Mouse (Mus musculus) hindbrain, embryonic 15.5 days (tissue): ENCODE measurements around the gene Rtkn2. TPM values are rescaled to one million over a fixed set of nuclear protein-coding genes. Genes with fewer than 3 reads are reported as not detected.

Experiments
- ATAC-seq: fragments of 200-750 bp; cut with Nextera tagmentation; 2 replicates; pipeline ENCODE4 v1.8.0; 2017; ENCODE audit warnings: low read depth, moderate number of reproducible peaks, moderate TSS enrichment; ENCODE audit not compliant: low FRiP score
- H3K27ac ChIP-seq: fragments of 300-500 bp; sonication (generic); replicated peaks from 2 replicates; pipeline ENCODE4 v1.5.1; 2015; ENCODE audit warnings: mild to moderate bottlenecking, inconsistent platforms
- H3K27me3 ChIP-seq: fragments of 300-500 bp; sonication (generic); 2 replicates; pipeline ENCODE4 v1.6.1; 2015; ENCODE audit warnings: control low read depth, inconsistent platforms
- H3K36me3 ChIP-seq: fragments of 300-500 bp; sonication (generic); 2 replicates; pipeline ENCODE4 v1.6.1; 2015; ENCODE audit warnings: control low read depth, inconsistent platforms
- H3K4me1 ChIP-seq: fragments of 300-500 bp; sonication (generic); replicated peaks from 2 replicates; pipeline ENCODE4 v1.6.1; 2015; ENCODE audit warnings: control low read depth, inconsistent platforms
- H3K4me2 ChIP-seq: fragments of 300-500 bp; sonication (generic); 2 replicates; pipeline ENCODE4 v1.6.1; 2015; ENCODE audit warnings: moderate library complexity, mild to moderate bottlenecking, inconsistent platforms
- H3K4me3 ChIP-seq: fragments of 300-500 bp; sonication (generic); 2 replicates; pipeline ENCODE4 v1.5.1; 2015; ENCODE audit warnings: mild to moderate bottlenecking, inconsistent platforms
- H3K9ac ChIP-seq: fragments of 300-500 bp; sonication (generic); 2 replicates; pipeline ENCODE4 v1.6.1; 2015; ENCODE audit warnings: inconsistent platforms
- H3K9me3 ChIP-seq: fragments of 300-500 bp; sonication (generic); 2 replicates; pipeline ENCODE4 v1.6.1; 2016; ENCODE audit warnings: control low read depth, inconsistent platforms
- WGBS: fragments of 180-500 bp; shearing (Covaris S2); methylation state at CpG from one replicate; pipeline ENCODE4 v1.1.7; 2015; 5-methylcytosine and 5-hydroxymethylcytosine counted together
- polyA plus RNA-seq: library from polyadenylated mRNA; unstranded; fragments of >200 nt; fragmentation: Nextera tagmentation; extraction: Ambion mirVana; gene quantifications from 2 replicates; pipeline ENCODE4 v1.2.1, GENCODE M21; 2015

Gene Rtkn2
- polyA plus RNA-seq, 1 experiment from 2014 or later: 4.3 TPM

GRCm38 (mm10) chr10:68102566-68102965 is 123.2 kb downstream of the Rtkn2 start:
- no peaks in the 10 kb centered on the region for H3K27me3 ChIP-seq
- H3K4me1 ChIP-seq: peaks cover 35% of the 10 kb centered on the region
- no peak overlapping the region for H3K9ac ChIP-seq
- H3K4me2 ChIP-seq: no peak overlapping the region
- no peaks in the 10 kb centered on the region for H3K9me3 ChIP-seq
- no peak for ATAC-seq
- H3K36me3 ChIP-seq: peaks cover 13% of the 10 kb centered on the region
- H3K27ac ChIP-seq: no peak overlapping the region
- H3K4me3 ChIP-seq: no peak overlapping the region
- 96% methylated on average over 6 of the region's 6 CpGs for WGBS

- H3K27ac ChIP-seq: 0 out of 2 replicates have a peak overlapping the region, but pooled peaks have one; percentile 2
- H3K4me1 ChIP-seq: peaks cover 37% of the 10 kb centered on the region
- H3K4me2 ChIP-seq: no peak overlapping the region
- 70% methylated on average over 6 of the region's 6 CpGs for WGBS
- ATAC-seq: no peak
- no peak overlapping the region for H3K9ac ChIP-seq
- H3K9me3 ChIP-seq: no peaks in the 10 kb centered on the region
- no peak overlapping the region for H3K4me3 ChIP-seq
- H3K27me3 ChIP-seq: no peaks in the 10 kb centered on the region
- H3K36me3 ChIP-seq: peaks cover 6% of the 10 kb centered on the region; the same call in 1 of the 2 replicates
These were observed 123.9 kb downstream of the Rtkn2 start for GRCm38 (mm10) chr10:68103078-68103855.

DNA sequence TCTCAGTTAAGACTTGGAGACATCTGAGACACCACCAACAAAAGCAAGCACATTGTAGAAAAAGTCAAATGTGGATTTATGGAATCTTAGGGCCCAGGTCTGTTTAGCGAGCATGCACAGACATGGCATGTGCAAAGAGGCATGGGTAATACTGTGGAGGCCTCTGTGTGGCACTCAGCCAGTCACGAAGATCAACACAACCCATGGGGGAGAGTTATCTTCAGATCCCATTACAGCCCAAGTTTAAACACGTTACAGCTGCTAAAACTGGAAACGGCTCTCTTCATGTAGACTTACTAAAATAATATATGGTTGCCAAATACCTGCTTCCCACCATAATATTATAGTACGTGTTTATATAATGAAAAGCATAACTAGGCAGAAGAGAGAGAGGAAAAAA is 124.6 kb downstream of the Rtkn2 start:
- Histone ChIP-seq H3K27ac (0 out of 2 replicates have a peak overlapping the region, but pooled peaks have one; percentile 2), H3K9ac (no peak overlapping the region), H3K27me3 (no peaks in the 10 kb centered on the region), H3K4me2 (no peak overlapping the region), H3K9me3 (no peaks in the 10 kb centered on the region), H3K36me3 (0 out of 2 replicates have a peak, but pooled peaks cover 6% of the 10 kb centered on the region), H3K4me1 (peaks cover 37% of the 10 kb centered on the region), H3K4me3 (no peak overlapping the region)
- 52% methylated on average over 5 of the region's 5 CpGs for WGBS
- 0 out of 2 replicates have a peak, but pooled peaks have one; percentile 66 for ATAC-seq

GRCm38 (mm10) chr10:68104481-68104880 is 125.1 kb downstream of the Rtkn2 start:
- Histone ChIP-seq H3K27ac (peak overlapping the region; percentile 23; the same call in 1 of the 2 replicates), H3K4me1 (peaks cover 37% of the 10 kb centered on the region), H3K36me3 (0 out of 2 replicates have a peak, but pooled peaks cover 6% of the 10 kb centered on the region), H3K9me3 (no peaks in the 10 kb centered on the region), H3K27me3 (no peaks in the 10 kb centered on the region), H3K4me2 (no peak overlapping the region), H3K9ac (no peak overlapping the region), H3K4me3 (no peak overlapping the region)
- no peak for ATAC-seq
- WGBS: 13% methylated on average over 2 of the region's 2 CpGs

DNA sequence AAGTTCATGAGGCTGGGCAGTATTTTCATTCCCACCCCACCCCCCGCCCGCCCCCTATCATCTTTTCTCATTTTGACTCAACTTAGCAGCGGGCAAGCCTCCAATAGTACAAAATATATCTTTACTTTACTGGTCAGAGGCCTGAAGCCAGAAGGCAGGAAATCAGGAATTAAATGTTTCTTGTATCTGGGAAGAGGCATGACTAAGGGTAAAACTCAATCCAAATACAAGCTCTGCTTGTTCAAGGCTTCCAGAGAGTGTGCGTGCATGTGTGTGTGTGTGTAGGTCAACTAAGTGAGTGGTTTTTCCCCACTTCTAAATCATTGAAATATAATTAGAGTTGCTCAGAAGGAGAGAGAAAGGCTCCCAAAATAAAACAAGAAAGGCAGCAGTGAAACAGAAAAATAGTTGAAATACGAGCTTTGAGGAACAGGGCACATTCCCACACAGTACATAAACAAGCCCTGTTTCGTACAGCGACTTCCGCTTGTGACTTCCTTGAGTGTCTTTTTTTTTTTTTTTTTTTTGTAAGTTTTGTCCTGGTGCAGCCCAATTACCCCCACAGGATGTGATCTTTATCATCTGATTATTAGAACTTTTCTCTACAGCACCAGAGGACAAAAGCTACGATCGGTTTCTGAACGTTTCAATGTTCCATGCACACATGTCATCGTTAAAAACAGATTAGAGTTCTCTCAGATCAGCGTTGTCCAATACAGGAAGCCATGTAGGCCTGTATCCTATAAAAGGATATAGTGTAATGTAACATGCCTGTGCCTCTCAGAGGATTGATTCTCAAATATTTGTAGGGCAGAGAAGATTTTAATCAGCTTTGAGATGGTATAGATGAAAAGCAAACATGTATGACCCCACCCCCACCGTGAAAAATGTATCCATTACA is 125.8 kb downstream of the Rtkn2 start:
- no peak overlapping the region for H3K9ac ChIP-seq
- H3K27me3 ChIP-seq: no peaks in the 10 kb centered on the region
- no peak overlapping the region for H3K4me2 ChIP-seq
- H3K27ac ChIP-seq: peak overlapping the region; percentile 69
- no peak overlapping the region for H3K4me3 ChIP-seq
- peaks cover 37% of the 10 kb centered on the region for H3K4me1 ChIP-seq
- WGBS: 60% methylated on average over 14 of the region's 14 CpGs
- 0 out of 2 replicates have a peak, but pooled peaks cover 6% of the 10 kb centered on the region for H3K36me3 ChIP-seq
- no peaks in the 10 kb centered on the region for H3K9me3 ChIP-seq
- ATAC-seq: no peak

GRCm38 (mm10) chr10:68106351-68106950 is 127.1 kb downstream of the Rtkn2 start:
- 22% methylated on average over 9 of the region's 9 CpGs for WGBS
- ATAC-seq: no peak
- H3K27me3 ChIP-seq: no peaks in the 10 kb centered on the region
- H3K27ac ChIP-seq: peak overlapping the region; percentile 69
- 0 out of 2 replicates have a peak, but pooled peaks cover 4% of the 10 kb centered on the region for H3K36me3 ChIP-seq
- peaks cover 42% of the 10 kb centered on the region for H3K4me1 ChIP-seq
- no peak overlapping the region for H3K4me3 ChIP-seq
- H3K4me2 ChIP-seq: no peak overlapping the region
- H3K9me3 ChIP-seq: no peaks in the 10 kb centered on the region
- H3K9ac ChIP-seq: no peak overlapping the region

- H3K27me3 ChIP-seq: no peaks in the 10 kb centered on the region
- ATAC-seq: no peak
- H3K4me3 ChIP-seq: no peak overlapping the region
- no peak overlapping the region for H3K9ac ChIP-seq
- H3K4me1 ChIP-seq: peaks cover 48% of the 10 kb centered on the region
- WGBS: 83% methylated on average over 6 of the region's 6 CpGs
- no peaks in the 10 kb centered on the region for H3K9me3 ChIP-seq
- H3K27ac ChIP-seq: peak overlapping the region; percentile 69
- H3K36me3 ChIP-seq: no peaks in the 10 kb centered on the region
- no peak overlapping the region for H3K4me2 ChIP-seq
These were observed 128.3 kb downstream of the Rtkn2 start for GRCm38 (mm10) chr10:68107716-68108115.

Other genes starting within 250 kb of the Rtkn2 start
- gene Zfp365, start 66.9 kb upstream of the Rtkn2 start, polyA plus RNA-seq: 6.0 and 6.1 TPM in 2 replicates